Mouse (Mus musculus) MEL-GATA-1-ER (cell line): Measurements from ENCODE around the gene Miga2.

Source experiments
- DNase-seq: peaks from one replicate; pipeline ENCODE4 v3.0.0-alpha.2; 2012; ENCODE audit warnings: low read depth; ENCODE audit errors: extremely low read depth

Gene Miga2

GRCm38 (mm10) chr2:30363773-30364650 is at the start of gene Miga2:
Miga2 (plus strand) TSS chr2:30364233.
- DNase-seq = peak; percentile 98

DNA sequence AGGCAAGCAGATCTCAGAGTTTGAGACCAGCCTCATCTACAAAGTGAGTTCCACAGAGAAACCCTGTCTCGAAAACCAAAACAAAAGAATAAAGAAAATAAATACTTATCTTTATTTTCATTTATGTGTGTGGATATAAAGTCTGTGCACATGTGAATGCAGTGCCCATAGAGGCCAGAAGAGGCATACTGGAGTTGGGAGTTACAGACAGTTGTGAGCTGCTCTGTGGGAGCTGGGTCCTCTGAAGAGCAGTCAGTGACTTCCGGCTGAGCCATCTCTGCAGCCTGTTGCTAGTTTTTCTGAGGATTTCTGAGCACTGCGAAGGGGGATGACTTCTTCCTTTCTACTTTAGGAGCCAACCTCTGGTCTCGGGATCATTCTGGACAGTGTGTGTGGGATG is 47.9 kb upstream of the Miga2 start:
- no peak for DNase-seq

DNA sequence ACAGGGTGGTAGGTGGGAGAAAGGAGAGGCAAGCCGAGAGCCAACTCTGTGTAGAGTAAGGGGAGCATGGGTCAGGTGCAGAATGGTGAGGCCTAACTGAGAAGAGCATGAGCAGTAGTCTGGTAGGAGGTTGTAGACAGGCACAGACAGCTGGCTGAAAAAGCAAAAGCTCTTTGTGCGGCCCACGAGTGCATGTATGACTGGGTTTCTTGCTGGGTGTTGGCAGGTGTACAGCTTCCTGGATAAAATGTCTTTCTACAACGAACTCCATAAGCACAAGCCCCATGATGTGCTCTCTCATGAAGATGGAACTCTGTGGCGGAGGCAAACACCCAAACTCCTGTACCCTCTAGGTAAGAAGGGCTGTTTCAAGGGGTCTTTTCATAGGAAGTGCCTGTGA is 47.1 kb upstream of the Miga2 start:
- DNase-seq = no peak

DNA sequence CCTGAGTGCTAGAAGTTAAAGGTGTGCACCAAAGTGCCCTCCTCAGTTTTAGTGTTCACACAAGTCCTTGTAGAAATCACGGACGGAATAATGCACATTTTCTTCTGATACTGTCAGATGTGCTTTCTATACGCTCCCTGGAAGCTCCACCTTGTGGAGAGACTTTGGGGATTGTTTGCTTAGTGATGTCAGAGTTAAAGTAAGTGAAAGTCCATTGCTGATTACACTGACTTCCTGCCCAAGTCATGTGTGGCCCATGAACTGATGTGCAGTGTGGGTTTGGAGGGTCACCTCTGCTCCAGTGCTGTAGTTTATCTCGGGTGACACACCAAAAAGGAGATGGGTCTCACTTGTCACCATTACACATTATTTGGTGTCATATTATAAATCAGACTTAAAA is 44.8 kb upstream of the Miga2 start:
- no peak for DNase-seq

- no peak for DNase-seq
These were observed 40.9 kb upstream of the Miga2 start for GRCm38 (mm10) chr2:30323111-30323510.

DNA sequence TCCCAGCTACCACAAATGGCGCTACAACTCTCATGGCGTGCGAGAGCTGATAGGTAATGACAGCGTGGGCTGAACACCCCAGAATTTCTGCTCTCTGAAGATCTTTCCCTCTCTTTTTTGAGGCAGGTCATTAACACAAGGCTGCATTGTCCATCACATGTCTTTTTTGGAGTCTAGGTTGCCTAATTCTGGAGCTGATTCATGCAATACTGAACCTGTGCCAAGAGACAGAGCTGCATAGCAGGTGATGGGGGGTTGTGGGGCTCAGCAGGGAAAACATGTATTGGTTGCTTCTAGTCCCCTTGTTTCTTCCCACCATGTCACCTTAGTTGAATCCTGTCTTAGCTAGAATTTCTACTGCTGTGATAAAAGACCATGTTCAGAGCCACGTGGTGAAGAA is 38.7 kb upstream of the Miga2 start:
- no peak for DNase-seq

DNA sequence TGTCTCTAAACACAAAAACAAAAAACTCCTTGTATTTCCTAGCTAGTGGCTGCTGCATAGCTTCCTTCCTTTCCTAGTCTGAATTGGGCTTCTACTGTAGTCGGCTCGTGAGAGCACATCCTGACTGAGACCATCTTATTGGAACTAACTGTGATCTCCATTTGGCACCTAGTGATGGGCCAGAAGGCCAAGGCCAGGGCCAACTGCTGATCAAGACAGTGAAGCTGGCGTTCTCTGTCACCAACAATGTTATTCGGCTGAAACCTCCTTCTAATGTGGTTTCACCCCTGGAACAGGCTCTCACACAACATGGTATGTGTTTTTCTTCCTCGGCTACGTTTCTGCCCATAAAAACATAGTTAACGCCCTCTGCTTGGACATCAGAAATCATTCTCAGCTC is 36.8 kb upstream of the Miga2 start:
- no peak for DNase-seq

DNA sequence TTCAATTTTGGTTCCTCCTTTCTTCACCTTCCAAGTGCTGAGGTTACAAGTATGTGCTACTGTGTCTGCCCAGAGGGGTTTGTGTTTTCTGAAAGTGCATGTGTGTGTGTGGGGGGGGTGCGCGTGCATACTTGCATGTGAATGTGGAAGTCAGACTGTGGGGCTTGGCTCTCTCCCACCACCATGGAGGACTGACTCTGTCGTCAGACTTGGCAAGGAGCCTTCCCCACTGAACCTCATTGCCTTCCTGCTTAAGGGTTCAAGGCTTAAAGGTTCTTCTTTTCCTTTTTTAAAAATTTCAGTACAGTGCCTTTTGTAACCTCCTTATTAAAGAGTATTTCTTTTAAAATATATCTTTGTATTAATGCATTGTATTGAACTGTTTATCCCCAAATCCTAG is 35.2 kb upstream of the Miga2 start:
- DNase-seq = no peak

GRCm38 (mm10) chr2:30335324-30335723 is 28.7 kb upstream of the Miga2 start:
- no peak for DNase-seq

GRCm38 (mm10) chr2:30336174-30336915 is 27.7 kb upstream of the Miga2 start:
- no peak for DNase-seq

DNA sequence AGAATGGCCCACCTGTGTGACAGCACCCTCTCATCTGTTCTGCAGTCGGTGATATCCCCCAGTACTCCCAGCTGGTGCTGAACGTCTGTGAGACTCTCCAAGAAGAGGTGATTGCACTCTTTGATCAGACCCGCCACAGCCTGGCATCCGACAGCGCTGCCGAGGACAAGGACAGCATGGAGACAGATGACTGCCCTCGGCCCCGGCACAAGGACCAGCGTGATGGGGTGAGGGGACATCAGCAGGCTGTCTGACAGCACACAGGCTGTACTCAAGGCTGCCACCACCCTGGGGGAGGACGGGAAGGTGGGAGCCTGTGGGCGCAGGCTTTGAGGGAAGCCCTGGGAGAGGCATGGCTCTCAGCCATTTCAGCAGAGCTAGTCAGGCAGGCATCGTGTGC is 26.9 kb upstream of the Miga2 start:
- no peak for DNase-seq

DNA sequence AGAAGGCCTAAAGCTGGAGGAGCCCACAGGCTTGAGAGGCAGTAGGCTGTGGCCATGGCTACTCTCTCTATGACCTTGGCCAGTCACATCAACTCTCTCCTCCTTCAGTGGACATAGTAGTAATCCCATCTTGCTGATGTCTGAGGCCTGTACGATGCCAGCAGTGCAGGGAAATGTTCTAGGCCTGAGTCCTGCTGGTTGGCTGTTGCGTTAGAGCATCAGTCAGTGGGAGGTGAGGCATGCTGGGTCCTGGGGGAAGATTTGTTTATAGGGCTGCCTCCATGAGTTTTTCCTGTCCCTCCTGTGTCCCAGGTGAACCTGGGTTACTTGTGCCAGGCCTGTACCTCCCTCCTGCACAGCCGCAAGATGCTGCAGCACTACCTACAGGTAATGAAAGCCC is 22.0 kb upstream of the Miga2 start:
- no peak for DNase-seq

DNA sequence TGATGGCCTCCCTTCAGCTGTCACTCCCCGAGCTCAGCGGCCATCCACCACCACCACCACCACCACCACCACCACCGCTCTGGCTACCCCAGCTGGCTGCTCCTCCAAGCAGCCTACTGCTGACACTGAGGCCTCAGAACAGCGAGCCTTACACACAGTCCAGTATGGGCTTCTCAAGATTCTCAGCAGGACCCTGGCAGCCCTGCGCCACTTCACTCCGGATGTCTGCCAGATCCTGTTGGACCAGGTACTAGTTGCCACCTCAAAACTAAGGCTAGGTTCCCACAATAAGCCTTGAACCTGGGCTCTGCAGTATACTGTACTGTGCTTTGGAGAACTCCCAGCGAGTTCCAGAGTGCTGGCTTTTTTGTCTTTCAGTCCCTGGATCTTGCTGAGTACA is 21.5 kb upstream of the Miga2 start:
- no peak for DNase-seq

GRCm38 (mm10) chr2:30343601-30344137 is 20.4 kb upstream of the Miga2 start:
- DNase-seq = no peak

DNA sequence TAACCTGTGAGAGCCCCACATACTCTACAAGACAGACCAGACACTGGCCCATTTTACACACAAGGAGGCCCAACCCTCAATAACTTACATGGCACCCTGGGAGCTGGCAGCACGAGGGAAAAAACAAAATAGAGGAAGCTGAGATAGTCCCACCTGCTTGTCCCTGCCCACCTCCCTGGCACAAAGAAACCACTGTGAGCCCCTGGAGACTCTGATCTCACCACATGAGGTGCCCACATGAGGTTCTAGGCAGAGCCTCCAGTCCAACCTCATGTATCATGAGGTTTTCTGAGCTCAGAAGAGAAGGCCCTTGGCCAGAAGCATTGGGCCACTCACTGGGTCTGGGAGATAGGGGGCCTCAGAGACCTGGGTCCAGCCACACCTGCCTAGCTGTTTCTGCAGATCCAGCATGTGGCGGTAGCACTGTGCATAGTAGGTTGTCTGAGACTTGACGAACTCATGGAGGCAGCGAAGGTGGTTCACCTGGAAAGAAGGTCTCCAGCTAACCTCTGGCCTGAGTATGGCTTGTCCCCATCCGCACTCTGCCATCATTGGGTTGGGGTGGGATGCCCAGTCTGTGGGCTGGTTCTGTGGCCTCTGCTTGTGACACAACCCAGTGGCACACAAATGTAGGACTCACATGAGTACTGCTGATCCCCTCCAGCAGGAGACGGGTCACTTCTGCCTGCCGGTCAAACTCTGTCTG is 17.9 kb upstream of the Miga2 start:
- no peak for DNase-seq

- no peak for DNase-seq
These were observed 14.8 kb upstream of the Miga2 start for GRCm38 (mm10) chr2:30349196-30349595.

DNA sequence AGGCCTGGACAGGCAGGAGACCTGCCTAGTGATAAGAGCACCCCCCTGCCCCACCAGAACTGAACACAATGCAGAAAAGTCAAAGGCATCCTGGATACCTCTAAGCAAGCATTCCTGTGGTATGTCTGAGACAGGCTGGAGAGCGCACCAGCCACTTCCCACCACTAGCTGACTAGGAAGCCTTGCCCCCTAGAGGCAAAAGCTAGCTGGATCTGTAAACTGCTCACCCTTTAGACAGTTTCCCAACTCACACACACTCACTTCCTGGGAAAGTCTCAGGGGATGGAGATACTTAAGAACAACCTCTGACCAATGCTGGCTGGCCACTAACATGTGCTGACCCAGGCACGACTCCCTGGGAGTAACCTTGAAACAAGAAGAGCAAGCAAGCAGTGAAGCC is 12.9 kb upstream of the Miga2 start:
- DNase-seq = no peak

GRCm38 (mm10) chr2:30355861-30356260 is 8.2 kb upstream of the Miga2 start:
- no peak for DNase-seq

GRCm38 (mm10) chr2:30356266-30356665 is 7.8 kb upstream of the Miga2 start:
- no peak for DNase-seq

GRCm38 (mm10) chr2:30356906-30357305 is 7.1 kb upstream of the Miga2 start:
- DNase-seq = no peak

DNA sequence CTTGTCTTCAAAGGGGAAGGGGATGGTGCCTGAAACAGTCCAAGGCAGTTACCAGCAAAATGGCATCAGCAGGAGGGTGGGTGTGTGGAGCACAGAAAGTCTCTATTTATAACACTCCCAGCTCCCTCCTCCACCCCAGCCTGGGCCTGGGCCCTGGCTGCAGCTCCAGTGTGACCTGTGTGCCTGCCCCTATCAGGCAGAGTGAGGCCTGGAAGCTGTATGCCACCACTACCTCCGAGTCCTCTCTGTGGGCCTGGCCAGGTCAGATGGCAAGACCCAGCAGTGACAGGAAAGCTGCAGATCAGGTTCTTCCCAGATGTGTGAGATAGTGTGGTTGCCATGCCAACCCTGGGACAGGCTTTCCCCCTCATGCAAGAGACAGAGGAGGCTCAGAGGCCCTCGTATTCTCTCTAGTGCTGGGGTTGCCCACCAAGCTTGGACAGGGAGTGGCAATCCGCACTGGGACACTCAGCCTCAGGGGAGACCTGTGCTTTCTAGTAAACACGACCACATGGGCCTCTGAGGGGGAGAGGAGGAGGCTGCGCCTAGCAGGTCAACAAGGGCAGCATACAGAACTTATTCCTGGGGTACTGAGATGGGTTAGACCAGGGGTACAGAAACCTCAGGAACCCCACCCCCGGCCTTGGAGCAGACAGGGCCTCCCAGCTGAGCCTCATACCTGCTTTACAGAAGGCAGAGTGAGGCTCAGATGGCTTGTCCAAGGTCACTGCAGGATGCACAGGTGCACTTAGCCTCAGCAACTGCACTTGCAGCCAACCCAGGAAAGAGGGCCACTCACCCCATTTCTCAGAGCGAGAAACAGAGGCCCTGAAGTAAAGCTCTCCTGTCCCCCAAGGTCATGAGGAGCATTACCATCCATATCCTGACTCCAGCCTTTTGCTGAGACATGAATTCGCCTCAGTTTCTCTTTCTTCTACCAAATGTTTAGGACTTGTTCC is 6.2 kb upstream of the Miga2 start:
- no peak for DNase-seq
